Mouse (Mus musculus): ENCODE measurements around the gene Atp8a1. TPM values are rescaled to one million over a fixed set of nuclear protein-coding genes. Genes with fewer than 3 reads are reported as not detected.

Gene Atp8a1
- 50.8 and 55.2 TPM in 2 replicates for polyA plus RNA-seq (2015; fragmentation: Nextera tagmentation; extraction: Ambion mirVana)

DNA sequence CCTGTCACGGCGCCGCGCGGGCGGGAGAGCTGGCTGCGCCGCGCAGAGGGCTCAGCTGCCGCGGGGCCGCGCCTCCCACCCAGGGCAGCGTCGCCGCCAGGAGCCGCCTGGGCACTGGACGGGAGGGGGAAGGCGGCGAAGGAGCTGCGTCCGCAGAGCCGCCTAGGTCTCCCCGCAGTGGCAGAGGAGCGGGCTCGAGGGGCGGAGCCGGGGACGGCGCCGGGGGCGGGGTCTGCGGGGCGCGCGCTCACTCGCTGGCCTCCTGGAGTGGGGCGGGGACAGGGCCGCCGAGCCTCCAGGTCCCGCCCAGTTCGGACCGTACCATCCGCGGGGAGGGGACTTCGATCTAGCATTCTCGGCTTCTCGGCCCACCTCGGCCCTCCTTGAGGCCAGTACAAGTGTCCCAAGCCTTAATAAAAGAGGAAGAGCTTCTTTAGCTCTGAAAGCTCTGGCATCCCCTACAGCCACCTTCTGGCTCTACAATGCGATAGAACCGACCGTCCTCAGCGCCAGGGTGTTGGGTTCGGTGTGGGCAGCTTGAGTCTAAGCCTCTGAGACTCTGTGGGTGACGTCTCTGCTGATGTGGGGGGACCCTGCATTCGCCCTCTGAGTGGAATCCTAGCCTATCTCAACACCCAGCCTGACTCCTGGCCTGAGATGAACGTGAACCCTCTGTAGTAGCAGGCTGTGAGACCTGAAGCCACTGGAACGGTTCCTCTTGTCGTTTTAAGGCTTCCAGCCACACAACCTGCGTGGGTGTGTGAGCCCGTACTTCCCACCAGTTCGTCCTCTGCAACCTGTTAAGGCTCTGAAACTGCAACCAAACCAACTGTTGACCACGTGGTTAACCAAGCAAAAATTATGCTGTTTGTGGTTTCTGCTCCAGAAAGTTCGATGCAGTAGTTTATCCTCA, at the start of gene Atp8a1:
TSS of gene Atp8a1 (minus strand) at position 182 of the 913 bp plus-strand sequence.
- Histone ChIP-seq H3K4me2 (ENCODE audit: low read length) (peak within 1 kb of the TSS; percentile 94), H3K9ac (ENCODE audit: low read depth, low read length) (peak within 1 kb of the TSS; percentile 95), H3K27me3 (replicated peaks; ENCODE audit: control insufficient read depth, insufficient read depth, low read length) (no peaks in the 10 kb centered on the region), H3K27ac (ENCODE audit: low read depth, low read length) (peak within 1 kb of the TSS; percentile 92), H3K9me3 (ENCODE audit: control insufficient read depth, low read length) (no peaks in the 10 kb centered on the region), H3K4me1 (ENCODE audit: control insufficient read depth, insufficient read depth, low read depth, low read length) (peaks cover 27% of the 10 kb centered on the region), H3K36me3 (ENCODE audit: control insufficient read depth, insufficient read depth, low read length) (no peaks in the 10 kb centered on the region), H3K4me3 (ENCODE audit: low read length) (peak within 1 kb of the TSS; percentile 94)
- under 1% methylated on average over 43 of the region's 64 CpGs for WGBS
- peak; percentile 96 for ATAC-seq

DNA sequence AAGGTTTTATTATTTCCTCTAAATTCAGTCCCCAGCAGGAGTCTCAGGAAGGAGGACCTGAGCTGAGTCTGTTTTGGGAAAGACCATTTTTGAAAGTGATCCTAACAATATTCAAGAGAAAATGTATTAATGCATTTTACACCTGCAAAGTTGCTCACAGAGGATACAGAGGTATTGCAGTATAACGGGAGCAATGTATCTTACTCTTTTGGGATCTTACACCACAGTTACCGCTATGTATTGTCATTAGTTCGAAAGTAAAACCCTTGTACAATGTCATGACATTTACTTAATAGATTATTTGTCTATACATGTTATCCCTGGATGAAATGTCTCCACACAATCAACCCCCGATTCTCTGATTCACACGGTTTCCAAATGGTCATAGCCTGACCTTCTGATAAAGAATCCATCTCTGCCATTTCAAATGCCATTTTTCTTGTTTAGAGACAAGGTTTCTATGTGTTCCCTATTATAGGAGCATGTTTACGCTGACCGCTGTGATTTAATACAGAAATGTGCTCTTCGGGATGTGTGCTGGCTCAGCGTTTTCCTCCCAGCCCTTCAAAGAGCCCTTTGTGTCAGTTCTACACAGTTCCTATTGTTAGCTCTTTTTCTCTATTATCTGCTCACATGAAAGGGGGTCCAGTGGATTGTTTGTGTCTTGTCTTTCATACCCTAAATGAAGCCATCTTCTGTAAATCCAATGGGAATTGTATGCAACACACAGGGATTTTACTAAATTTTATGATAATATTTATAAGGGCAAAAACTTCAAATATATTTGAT, 37.4 kb upstream of the Atp8a1 start:
- H3K27me3 ChIP-seq (replicated peaks; ENCODE audit: control insufficient read depth, insufficient read depth, low read length) = no peaks in the 10 kb centered on the region
- WGBS = 22% methylated on average over 9 of the region's 9 CpGs
- H3K4me1 ChIP-seq (ENCODE audit: control insufficient read depth, insufficient read depth, low read depth, low read length) = peaks cover 2% of the 10 kb centered on the region
- H3K9me3 ChIP-seq (ENCODE audit: control insufficient read depth, low read length) = no peaks in the 10 kb centered on the region
- H3K9ac ChIP-seq (ENCODE audit: low read depth, low read length) = no peak overlapping the region
- no peak overlapping the region for H3K4me3 ChIP-seq (ENCODE audit: low read length)
- no peak overlapping the region for H3K27ac ChIP-seq (ENCODE audit: low read depth, low read length)
- peak overlapping the region; percentile 38 for H3K4me2 ChIP-seq (ENCODE audit: low read length)
- ATAC-seq = peak; percentile 69
- no peaks in the 10 kb centered on the region for H3K36me3 ChIP-seq (ENCODE audit: control insufficient read depth, insufficient read depth, low read length)

DNA sequence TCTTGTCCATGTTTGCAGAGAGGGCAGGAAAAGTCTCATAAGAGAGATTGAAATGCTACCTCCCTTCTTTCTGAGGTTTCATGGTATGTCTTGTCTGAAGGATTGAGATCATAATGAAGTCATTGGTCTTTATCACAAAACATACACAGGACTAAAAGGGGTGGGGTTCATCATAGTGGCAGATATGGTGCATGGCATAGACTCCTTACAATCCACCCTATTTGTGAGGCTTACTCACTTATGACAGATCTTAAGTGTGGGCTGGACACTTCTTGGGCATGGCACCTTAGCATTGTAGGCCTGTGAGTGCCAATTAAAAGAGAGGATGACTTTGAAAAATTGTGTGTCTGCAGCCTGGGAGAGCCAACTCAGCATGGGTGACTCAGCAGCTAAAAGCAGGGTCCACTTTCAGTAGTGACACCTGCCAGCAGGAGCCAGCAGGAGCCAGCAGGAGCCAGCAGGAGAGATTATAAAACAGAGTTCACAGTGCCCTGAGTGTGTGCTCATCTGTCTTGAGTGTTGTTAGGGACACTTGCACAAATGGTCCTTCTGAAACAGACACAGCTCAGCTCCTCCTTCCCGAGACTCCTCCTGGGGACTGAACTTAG, 36.4 kb upstream of the Atp8a1 start:
- Histone ChIP-seq H3K27ac (ENCODE audit: low read depth, low read length) (no peak overlapping the region), H3K4me1 (ENCODE audit: control insufficient read depth, insufficient read depth, low read depth, low read length) (peaks cover 2% of the 10 kb centered on the region), H3K36me3 (ENCODE audit: control insufficient read depth, insufficient read depth, low read length) (no peaks in the 10 kb centered on the region), H3K9ac (ENCODE audit: low read depth, low read length) (no peak overlapping the region), H3K27me3 (replicated peaks; ENCODE audit: control insufficient read depth, insufficient read depth, low read length) (no peaks in the 10 kb centered on the region), H3K4me3 (ENCODE audit: low read length) (no peak overlapping the region), H3K9me3 (ENCODE audit: control insufficient read depth, low read length) (no peaks in the 10 kb centered on the region), H3K4me2 (ENCODE audit: low read length) (no peak overlapping the region)
- ATAC-seq = no peak; the same call in 1 of the 2 replicates
- whole genome bisulfite sequencing = 69% methylated on average over 1 of the region's 1 CpGs

- H3K9ac ChIP-seq (ENCODE audit: low read depth, low read length) = no peak overlapping the region
- no peak overlapping the region for H3K27ac ChIP-seq (ENCODE audit: low read depth, low read length)
- H3K4me1 ChIP-seq (ENCODE audit: control insufficient read depth, insufficient read depth, low read depth, low read length) = no peaks in the 10 kb centered on the region
- ATAC-seq = peak; percentile 52; the same call in 1 of the 2 replicates
- WGBS = 31% methylated on average over 3 of the region's 3 CpGs
- no peak overlapping the region for H3K4me3 ChIP-seq (ENCODE audit: low read length)
- no peaks in the 10 kb centered on the region for H3K9me3 ChIP-seq (ENCODE audit: control insufficient read depth, low read length)
- H3K27me3 ChIP-seq (replicated peaks; ENCODE audit: control insufficient read depth, insufficient read depth, low read length) = no peaks in the 10 kb centered on the region
- no peaks in the 10 kb centered on the region for H3K36me3 ChIP-seq (ENCODE audit: control insufficient read depth, insufficient read depth, low read length)
- no peak overlapping the region for H3K4me2 ChIP-seq (ENCODE audit: low read length)
Observed at GRCm38 (mm10) chr5:67871414-67871813, 24.2 kb upstream of the Atp8a1 start.

GRCm38 (mm10) chr5:67866221-67866620, 19.0 kb upstream of the Atp8a1 start:
- Histone ChIP-seq H3K9me3 (ENCODE audit: control insufficient read depth, low read length) (no peaks in the 10 kb centered on the region), H3K4me2 (ENCODE audit: low read length) (no peak overlapping the region), H3K27me3 (replicated peaks; ENCODE audit: control insufficient read depth, insufficient read depth, low read length) (no peaks in the 10 kb centered on the region), H3K36me3 (ENCODE audit: control insufficient read depth, insufficient read depth, low read length) (no peaks in the 10 kb centered on the region), H3K4me1 (ENCODE audit: control insufficient read depth, insufficient read depth, low read depth, low read length) (peaks cover 6% of the 10 kb centered on the region; the same call in 1 of the 2 replicates), H3K9ac (ENCODE audit: low read depth, low read length) (no peak overlapping the region), H3K4me3 (ENCODE audit: low read length) (no peak overlapping the region), H3K27ac (ENCODE audit: low read depth, low read length) (no peak overlapping the region)
- no peak for ATAC-seq
- WGBS = 77% methylated on average over 9 of the region's 9 CpGs

GRCm38 (mm10) chr5:67865670-67866069, 18.4 kb upstream of the Atp8a1 start:
- Histone ChIP-seq H3K9ac (ENCODE audit: low read depth, low read length) (no peak overlapping the region), H3K4me1 (ENCODE audit: control insufficient read depth, insufficient read depth, low read depth, low read length) (peaks cover 6% of the 10 kb centered on the region; the same call in 1 of the 2 replicates), H3K4me3 (ENCODE audit: low read length) (no peak overlapping the region), H3K27ac (ENCODE audit: low read depth, low read length) (no peak overlapping the region), H3K27me3 (replicated peaks; ENCODE audit: control insufficient read depth, insufficient read depth, low read length) (no peaks in the 10 kb centered on the region), H3K36me3 (ENCODE audit: control insufficient read depth, insufficient read depth, low read length) (no peaks in the 10 kb centered on the region), H3K4me2 (ENCODE audit: low read length) (no peak overlapping the region), H3K9me3 (ENCODE audit: control insufficient read depth, low read length) (no peaks in the 10 kb centered on the region)
- no peak for ATAC-seq
- 70% methylated on average over 5 of the region's 5 CpGs for WGBS

GRCm38 (mm10) chr5:67864508-67865060, 17.4 kb upstream of the Atp8a1 start:
- Histone ChIP-seq H3K4me3 (ENCODE audit: low read length) (no peak overlapping the region), H3K9ac (ENCODE audit: low read depth, low read length) (no peak overlapping the region), H3K27me3 (replicated peaks; ENCODE audit: control insufficient read depth, insufficient read depth, low read length) (no peaks in the 10 kb centered on the region), H3K4me1 (ENCODE audit: control insufficient read depth, insufficient read depth, low read depth, low read length) (peaks cover 6% of the 10 kb centered on the region; the same call in 1 of the 2 replicates), H3K36me3 (ENCODE audit: control insufficient read depth, insufficient read depth, low read length) (no peaks in the 10 kb centered on the region), H3K4me2 (ENCODE audit: low read length) (no peak overlapping the region), H3K9me3 (ENCODE audit: control insufficient read depth, low read length) (no peaks in the 10 kb centered on the region), H3K27ac (ENCODE audit: low read depth, low read length) (no peak overlapping the region)
- ATAC-seq = no peak
- WGBS = 78% methylated on average over 2 of the region's 2 CpGs

DNA sequence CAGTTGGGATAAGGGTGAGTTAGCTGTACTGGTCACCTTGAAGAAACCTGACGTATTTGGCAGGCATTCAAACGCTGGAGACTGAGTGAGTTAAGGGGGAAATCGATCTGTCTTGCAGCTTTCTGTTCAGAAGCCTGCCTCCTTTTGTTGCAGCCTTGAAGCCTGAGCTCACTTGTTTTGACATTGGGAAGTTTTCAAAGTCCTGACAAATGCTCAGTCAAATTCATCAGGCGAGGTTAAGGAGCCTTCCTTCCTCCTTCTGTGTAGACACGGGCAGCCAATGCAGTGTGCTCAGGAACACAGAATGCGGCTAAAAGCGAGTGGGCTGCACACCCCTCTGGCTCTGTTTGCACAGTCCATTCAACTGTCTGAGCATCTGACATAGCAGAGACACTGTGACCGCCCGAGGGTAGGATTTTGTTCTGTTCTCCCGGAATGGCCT, 16.7 kb upstream of the Atp8a1 start:
- H3K4me3 ChIP-seq (ENCODE audit: low read length) = no peak overlapping the region
- H3K9me3 ChIP-seq (ENCODE audit: control insufficient read depth, low read length) = no peaks in the 10 kb centered on the region
- H3K36me3 ChIP-seq (ENCODE audit: control insufficient read depth, insufficient read depth, low read length) = no peaks in the 10 kb centered on the region
- peaks cover 6% of the 10 kb centered on the region; the same call in 1 of the 2 replicates for H3K4me1 ChIP-seq (ENCODE audit: control insufficient read depth, insufficient read depth, low read depth, low read length)
- H3K27ac ChIP-seq (ENCODE audit: low read depth, low read length) = no peak overlapping the region
- H3K9ac ChIP-seq (ENCODE audit: low read depth, low read length) = no peak overlapping the region
- peak overlapping the region; percentile 23; the same call in 1 of the 2 replicates for H3K4me2 ChIP-seq (ENCODE audit: low read length)
- peak; percentile 83 for ATAC-seq
- no peaks in the 10 kb centered on the region for H3K27me3 ChIP-seq (replicated peaks; ENCODE audit: control insufficient read depth, insufficient read depth, low read length)
- WGBS = 45% methylated on average over 10 of the region's 10 CpGs

Data from hindbrain, embryonic 16.5 days (tissue).